Mouse (Mus musculus): Measurements from ENCODE around the gene Shcbp1. TPM values are rescaled to one million over a fixed set of nuclear protein-coding genes. Genes with fewer than 3 reads are reported as not detected.

Gene Shcbp1
- polyA plus RNA-seq, 1 experiment, result 0.87 TPM

DNA sequence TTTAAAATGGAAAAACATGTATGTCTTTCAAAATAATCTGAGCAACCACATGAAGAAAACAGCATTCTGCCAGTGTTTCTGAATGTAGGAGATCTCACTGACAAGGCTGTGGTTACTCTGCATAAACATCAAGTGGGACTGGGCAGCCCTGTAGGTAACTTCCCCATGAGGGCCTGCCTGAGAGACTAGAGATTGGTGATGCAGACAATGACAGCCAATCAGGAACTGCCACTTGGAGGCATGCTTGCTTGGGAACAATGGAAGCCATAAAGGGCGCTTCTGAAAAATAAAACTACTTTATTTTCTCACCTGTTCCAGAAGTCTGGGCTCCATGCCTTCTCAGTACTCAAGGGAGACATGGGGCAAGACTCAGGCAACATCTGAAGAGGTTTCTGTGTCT, 87.7 kb downstream of the Shcbp1 start:
- H3K27me3 ChIP-seq (replicated peaks), result no peaks in the 10 kb centered on the region
- no peak overlapping the region for H3K4me3 ChIP-seq (replicated peaks)
- TF ChIP-seq FLI1 (IDR thresholded peaks at IDR 0.05; ENCODE audit: low read length), result no peak
- TF ChIP-seq GATA1 (IDR thresholded peaks at IDR 0.05; ENCODE audit: borderline replicate concordance, low read length), result no peak
- H3K36me3 ChIP-seq (replicated peaks; ENCODE audit: low read length), result no peaks in the 10 kb centered on the region
- peaks cover 3% of the 10 kb centered on the region; the same call in 1 of the 2 replicates for H3K9me3 ChIP-seq
- no peaks in the 10 kb centered on the region for H3K4me1 ChIP-seq

Other genes starting within 250 kb of the Shcbp1 start
- 0.15 TPM in 1 of 2 replicates, not detected in the other for gene Zfp958, start 166.4 kb downstream of the Shcbp1 start, polyA plus RNA-seq (2012; ENCODE audit: insufficient read depth, low replicate concordance)

Data from megakaryocyte, embryonic 14.5 days (primary cell).